Mouse (Mus musculus): ENCODE results near the gene C1qtnf6. TPM values are rescaled to one million over a fixed set of nuclear protein-coding genes. Genes with fewer than 3 reads are reported as not detected.

C1qtnf6 gene
- total RNA-seq, 2 experiments from 2014 or later, result 3.5 to 4.4 TPM

GRCm38 (mm10) chr15:78479470-78479869 lies 51.7 kb downstream of the C1qtnf6 start:
- no peak for DNase-seq

DNA sequence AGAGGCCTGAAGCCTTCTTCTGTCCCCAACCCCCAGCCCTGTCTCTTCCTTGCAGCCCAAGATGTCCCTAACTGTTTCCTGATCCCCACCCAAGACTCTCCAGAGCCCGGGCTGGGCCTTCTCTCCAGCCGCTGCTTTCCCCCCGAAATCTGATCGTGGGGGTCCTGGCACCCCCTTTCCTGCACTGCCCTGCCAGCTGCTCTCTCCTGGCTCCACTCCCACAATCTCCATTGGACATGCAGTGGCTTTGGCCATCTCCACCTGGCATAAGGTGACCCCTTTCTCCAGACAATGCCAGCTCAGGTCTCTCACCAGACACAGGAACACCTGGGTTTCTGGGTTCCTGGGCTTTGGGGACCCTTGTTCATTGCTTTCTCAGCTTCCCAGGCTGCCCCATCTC lies 53.1 kb downstream of the C1qtnf6 start:
- DNase-seq, result no peak

DNA sequence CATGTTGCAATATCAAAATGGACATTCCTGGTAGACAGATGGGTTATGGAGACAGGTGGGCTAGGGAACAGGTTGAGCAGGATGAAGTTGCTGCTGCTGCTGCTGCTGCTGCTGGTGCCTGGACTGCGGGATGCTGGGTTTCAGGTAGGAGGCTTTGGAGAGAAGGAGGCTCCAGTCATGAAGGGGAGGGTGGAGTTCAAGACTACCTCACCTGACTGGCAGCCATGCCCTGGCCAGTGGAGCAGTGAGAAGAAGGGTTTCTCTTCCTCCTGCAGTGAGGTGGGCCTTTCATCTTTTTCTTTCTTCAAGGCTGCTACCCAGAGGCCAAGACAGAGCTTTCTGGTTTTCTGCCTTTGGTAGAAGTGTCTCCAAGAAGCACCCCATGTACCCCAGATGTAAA lies 54.3 kb downstream of the C1qtnf6 start:
- DNase-seq, result no peak

DNA sequence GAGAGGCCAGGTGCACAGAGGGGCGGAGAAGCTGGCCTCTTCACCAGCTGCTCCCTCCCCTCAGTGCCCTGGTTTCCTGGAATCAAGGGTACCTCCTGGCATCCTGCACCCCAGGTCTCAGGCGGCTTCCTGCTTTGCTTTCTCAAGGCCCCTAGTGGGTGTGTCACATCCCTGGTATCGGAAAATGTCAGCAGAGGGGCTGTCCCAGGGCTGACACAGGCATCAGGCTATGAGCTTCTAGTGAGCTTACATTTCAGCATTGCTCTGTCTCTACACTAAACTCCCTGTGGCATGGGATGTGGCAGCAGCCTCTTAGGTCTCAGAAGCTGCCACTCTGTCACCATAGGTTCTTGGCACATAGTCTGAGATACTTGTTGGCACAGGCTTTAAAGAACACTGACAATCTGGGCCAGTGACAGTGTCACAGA lies 55.6 kb downstream of the C1qtnf6 start:
- no peak for DNase-seq

DNA sequence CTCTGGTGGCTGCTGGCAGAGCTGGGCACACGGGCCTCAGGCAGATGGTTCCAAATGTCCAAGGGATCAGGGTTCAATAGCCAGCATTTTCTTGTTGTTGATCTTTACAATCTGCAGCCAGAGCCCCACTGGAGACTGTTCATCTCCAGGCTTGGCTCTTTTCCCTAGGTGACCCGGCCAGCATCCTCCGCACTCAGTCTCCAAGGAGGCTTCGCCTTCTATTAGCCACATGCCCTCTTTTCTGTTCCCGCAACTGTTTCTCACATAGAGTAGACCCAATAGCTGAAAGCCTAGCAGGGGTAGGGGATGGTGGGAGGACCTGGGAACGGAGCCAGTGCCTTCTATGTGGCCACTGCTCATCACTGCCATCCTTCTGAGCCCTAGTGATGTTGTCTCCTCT lies 57.8 kb downstream of the C1qtnf6 start:
- no peak for DNase-seq

Other genes with a start within 250 kb of the C1qtnf6 start
- 1 to 10 TPM; 1.4 to 1.5 TPM for gene Csf2rb2, start 225.7 kb downstream of the C1qtnf6 start, total RNA-seq (2021)
- gene Csf2rb, start 205.7 kb downstream of the C1qtnf6 start, total RNA-seq (2021), result 1 to 10 TPM; 1.1 to 2.1 TPM
- not detected for gene Tex33, start 135.5 kb downstream of the C1qtnf6 start, total RNA-seq (2021)
- gene Tst, start 125.5 kb downstream of the C1qtnf6 start, total RNA-seq (2021), result 10 to 100 TPM; 37.7 to 40.9 TPM
- 10 to 100 TPM; 24.6 to 30.7 TPM for gene Mpst, start 125.0 kb downstream of the C1qtnf6 start, total RNA-seq (2021)
- 100 to 1,000 TPM; 248 TPM for gene Kctd17, start 102.9 kb downstream of the C1qtnf6 start, total RNA-seq (2021)
- 1 to 10 TPM; 3.7 to 5.0 TPM for gene Tmprss6, start 62.8 kb downstream of the C1qtnf6 start, total RNA-seq (2021)
- under 1 TPM; 0.17 to 0.18 TPM for gene Il2rb, start 36.1 kb downstream of the C1qtnf6 start, total RNA-seq (2021)
- gene Sstr3, start 13.3 kb upstream of the C1qtnf6 start, total RNA-seq (2021), result 10 to 100 TPM; 21.6 to 25.1 TPM
- 1 to 10 TPM; 2.0 to 2.7 TPM for gene Rac2, start 41.4 kb upstream of the C1qtnf6 start, total RNA-seq (2021)
- 10 to 100 TPM; 22.2 to 23.7 TPM for gene Cyth4, start 65.6 kb upstream of the C1qtnf6 start, total RNA-seq (2021)
- gene Elfn2, start 187.4 kb upstream of the C1qtnf6 start, total RNA-seq (2021), result 100 to 1,000 TPM; 181 to 207 TPM
- gene Mfng, start 242.1 kb upstream of the C1qtnf6 start, total RNA-seq (2021), result 1 to 10 TPM; 5.4 to 6.2 TPM

Measured in layer of hippocampus, postnatal 36 days (tissue).